Mouse (Mus musculus): ENCODE results near the gene Olfr1328. TPM values are rescaled to one million over a fixed set of nuclear protein-coding genes. Genes with fewer than 3 reads are reported as not detected.
"Not testable (repeated sequence)": the region's sequence is repeated elsewhere in the genome, so short reads cannot be mapped to it uniquely, and the experiment has no call there.

Gene Olfr1328
- not detected for polyA plus RNA-seq (2021)

- no peak for TF ChIP-seq CTCF (IDR thresholded peaks at IDR 0.05)
- no peak for DNase-seq (ENCODE audit: low read depth, low spot score)
- ChIA-PET CTCF (interaction anchor here (0.8 kb wide), 1 partner anchor 19 kb away, joined by 3 read pairs; no protein-coding TSS in a partner anchor), POLR2A (no interaction called here)
- no peak for ATAC-seq
- in situ Hi-C loops (cut with MboI; ENCODE audit: low pct_unique_long_range_greater_than_20kb), result no loop called here
- H3K27me3 ChIP-seq, result no peaks in the 10 kb centered on the region
These were observed at the start of gene Olfr1328 for GRCm38 (mm10) chr4:118938512-118938911. TSS of gene Olfr1328 (minus strand) at chr4:118938612.

DNA sequence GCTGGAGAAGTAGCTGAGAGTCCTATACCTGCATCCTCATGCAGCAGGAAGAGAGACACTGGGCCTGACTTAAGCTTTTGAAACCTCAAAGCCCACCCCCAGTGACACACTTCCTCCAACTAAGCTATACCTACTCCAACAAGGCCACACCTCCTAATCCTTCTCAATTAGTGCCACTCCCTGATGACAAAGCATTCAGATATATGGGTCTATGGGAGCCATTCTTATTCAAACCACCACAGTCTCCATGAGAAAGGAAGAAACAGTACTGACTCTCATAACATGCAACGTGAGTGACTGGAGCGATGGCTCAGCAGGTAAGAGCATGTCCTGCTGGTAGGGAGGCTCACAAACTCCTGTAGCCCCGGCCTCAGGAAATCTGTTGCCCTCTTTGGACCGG lies 46.9 kb upstream of the Olfr1328 start:
- TF ChIP-seq CTCF (IDR thresholded peaks at IDR 0.05), result no peak
- POLR2A ChIA-PET, result no interaction called here
- DNase-seq (ENCODE audit: low read depth, low spot score) (no peak), ATAC-seq (no peak)
- CTCF ChIA-PET, result no interaction called here
- in situ Hi-C loops (cut with MboI; ENCODE audit: low pct_unique_long_range_greater_than_20kb), result no loop called here
- no peaks in the 10 kb centered on the region for H3K27me3 ChIP-seq

DNA sequence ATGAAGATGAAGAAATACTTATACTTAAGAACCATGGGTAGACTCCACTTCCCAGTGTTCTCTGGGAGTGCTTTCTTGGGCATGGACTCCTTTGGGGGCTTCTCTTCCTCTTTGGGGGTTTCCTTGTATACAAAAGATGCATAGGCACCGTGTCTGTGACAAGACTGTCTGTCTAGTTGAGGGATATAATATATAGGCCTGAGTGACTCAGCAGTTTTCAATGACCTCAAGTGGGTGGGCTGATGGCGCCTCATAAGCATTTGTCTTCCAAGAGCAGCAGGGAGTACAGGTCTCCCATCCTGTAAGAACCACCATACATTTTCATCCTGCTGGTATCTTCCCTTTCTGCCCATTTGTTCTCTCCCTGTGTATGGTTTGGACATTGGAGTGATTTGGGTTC lies 34.9 kb upstream of the Olfr1328 start:
- no peak for TF ChIP-seq CTCF (IDR thresholded peaks at IDR 0.05)
- peaks cover 11% of the 10 kb centered on the region for H3K27me3 ChIP-seq
- ATAC-seq (no peak), DNase-seq (ENCODE audit: low read depth, low spot score) (no peak)
- in situ Hi-C loops (cut with MboI; ENCODE audit: low pct_unique_long_range_greater_than_20kb), result no loop called here
- POLR2A ChIA-PET, result no interaction called here
- CTCF ChIA-PET, result no interaction called here

DNA sequence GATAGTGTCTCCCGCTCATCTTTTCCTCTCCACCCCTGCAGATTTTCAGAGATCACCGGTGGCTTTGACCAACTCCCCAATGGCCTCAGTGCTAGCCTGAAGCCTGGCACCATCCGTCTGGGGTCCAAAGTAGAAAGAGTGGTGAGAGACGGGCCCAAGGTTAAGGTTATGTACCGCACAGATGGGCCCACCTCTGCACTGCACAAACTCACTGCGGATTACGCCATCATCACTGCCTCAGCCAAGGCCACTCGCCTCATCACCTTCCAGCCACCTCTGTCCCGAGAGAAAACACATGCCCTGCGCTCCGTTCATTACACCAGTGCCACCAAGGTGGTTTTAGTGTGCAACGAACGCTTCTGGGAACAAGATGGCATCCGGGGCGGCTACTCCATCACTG lies 29.3 kb upstream of the Olfr1328 start:
- H3K27me3 ChIP-seq, result peaks cover 10% of the 10 kb centered on the region
- no peak for TF ChIP-seq CTCF (IDR thresholded peaks at IDR 0.05)
- no peak for DNase-seq (ENCODE audit: low read depth, low spot score)
- ChIA-PET POLR2A (no interaction called here), CTCF (no interaction called here)
- in situ Hi-C loops (cut with MboI; ENCODE audit: low pct_unique_long_range_greater_than_20kb), result no loop called here
- ATAC-seq, result no peak

- DNase-seq (ENCODE audit: low read depth, low spot score), result no peak
- H3K27me3 ChIP-seq, result no peaks in the 10 kb centered on the region
- in situ Hi-C loops (cut with MboI; ENCODE audit: low pct_unique_long_range_greater_than_20kb), result no loop called here
- no peak for ATAC-seq
- TF ChIP-seq CTCF (IDR thresholded peaks at IDR 0.05), result no peak
- ChIA-PET POLR2A (no interaction called here), CTCF (no interaction called here)
These were observed 22.8 kb upstream of the Olfr1328 start, which contains the start of gene Lao1 for GRCm38 (mm10) chr4:118961141-118961628. TSS of gene Lao1 (plus strand) at chr4:118961578.

GRCm38 (mm10) chr4:118958812-118959211 lies 20.4 kb upstream of the Olfr1328 start:
- DNase-seq (ENCODE audit: low read depth, low spot score), result no peak
- ChIA-PET CTCF (no interaction called here), POLR2A (no interaction called here)
- in situ Hi-C loops (cut with MboI; ENCODE audit: low pct_unique_long_range_greater_than_20kb), result no loop called here
- H3K27me3 ChIP-seq, result peaks cover 7% of the 10 kb centered on the region
- TF ChIP-seq CTCF (IDR thresholded peaks at IDR 0.05), result no peak
- no peak for ATAC-seq

DNA sequence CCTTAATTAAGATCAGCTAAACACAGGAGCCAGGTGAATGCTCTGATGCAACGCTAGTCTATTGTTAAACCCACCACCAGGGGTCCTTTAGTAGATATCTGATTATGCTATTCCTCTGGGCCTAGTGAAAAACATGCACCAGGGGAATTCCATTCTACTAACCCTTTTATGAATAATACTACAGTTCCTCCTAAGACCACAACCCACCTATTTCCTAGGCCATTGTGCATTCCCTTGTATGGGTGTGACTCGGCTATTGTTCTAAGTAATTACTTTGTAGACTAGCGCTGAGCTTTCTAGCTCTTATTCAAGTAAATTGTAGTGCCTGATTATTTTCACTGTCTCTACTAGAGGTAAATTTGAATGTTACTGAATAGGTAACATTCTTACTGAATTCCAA lies 7.1 kb downstream of the Olfr1328 start:
- DNase-seq (ENCODE audit: low read depth, low spot score); CTCF ChIA-PET; H3K27me3 ChIP-seq; in situ Hi-C loops (cut with MboI; ENCODE audit: low pct_unique_long_range_greater_than_20kb); POLR2A ChIA-PET; ATAC-seq: not testable (repeated sequence)

DNA sequence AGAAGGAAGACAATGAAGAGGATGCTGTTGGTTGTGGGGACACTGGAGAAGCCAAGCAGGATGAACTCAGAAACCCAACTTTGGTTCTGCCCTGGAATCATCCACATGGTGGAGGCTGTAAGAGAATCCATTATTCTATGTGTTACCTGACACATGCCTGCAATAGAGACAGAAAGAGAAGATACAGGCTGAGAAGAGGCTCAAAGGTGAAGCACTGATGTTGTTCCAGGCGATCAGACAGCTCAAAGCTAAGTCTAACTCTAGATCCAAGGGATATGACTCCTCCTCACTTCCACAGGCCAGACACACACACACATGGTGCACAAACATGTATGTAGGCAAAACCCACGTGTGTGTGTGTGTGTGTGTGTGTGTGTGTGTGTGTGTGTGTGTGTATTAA lies 21.0 kb downstream of the Olfr1328 start, which contains the start of gene Olfr1329:
Gene Olfr1329 (minus strand): TSS at position 101 of the 400 bp plus-strand sequence.
- DNase-seq (ENCODE audit: low read depth, low spot score); H3K27me3 ChIP-seq; ATAC-seq; CTCF ChIA-PET; in situ Hi-C loops (cut with MboI; ENCODE audit: low pct_unique_long_range_greater_than_20kb); POLR2A ChIA-PET: not testable (repeated sequence)

- CTCF ChIA-PET, result no interaction called here
- ATAC-seq (no peak), DNase-seq (ENCODE audit: low read depth, low spot score) (no peak)
These were observed 36.4 kb downstream of the Olfr1328 start for GRCm38 (mm10) chr4:118901981-118902380.

DNA sequence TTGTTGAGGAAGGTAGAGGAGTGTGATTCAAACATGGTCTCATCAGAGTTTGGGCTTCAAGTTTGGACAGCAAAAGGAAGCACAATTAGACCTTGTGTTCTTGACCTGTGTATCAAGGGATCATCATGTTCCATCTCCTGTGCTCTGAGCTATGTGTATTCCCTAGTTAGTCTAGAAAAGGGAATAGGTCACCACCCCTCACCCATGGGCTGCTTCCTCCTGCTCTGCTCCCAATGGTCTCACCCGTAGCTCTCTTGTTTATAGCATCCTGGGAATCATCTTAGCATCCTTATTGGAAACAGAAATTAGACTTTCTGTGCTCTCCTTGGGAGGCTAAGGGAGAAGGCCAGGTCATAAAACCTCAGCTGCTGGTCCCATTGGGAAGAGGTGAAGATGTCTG lies 50.1 kb downstream of the Olfr1328 start, which contains the start of gene Olfr1330:
Gene Olfr1330 (plus strand): TSS at position 301 of the 400 bp plus-strand sequence.
- in situ Hi-C loops (cut with MboI; ENCODE audit: low pct_unique_long_range_greater_than_20kb), result no loop called here
- POLR2A ChIA-PET, result no interaction called here
- CTCF ChIA-PET, result no interaction called here
- ATAC-seq (no peak), DNase-seq (ENCODE audit: low read depth, low spot score) (no peak)
- no peaks in the 10 kb centered on the region for H3K27me3 ChIP-seq
- TF ChIP-seq CTCF (IDR thresholded peaks at IDR 0.05), result no peak

More at GRCm38 (mm10) chr4:118901981-118902380, 36.4 kb downstream of the Olfr1328 start:
- in situ Hi-C loops (cut with MboI; ENCODE audit: low pct_unique_long_range_greater_than_20kb), result no loop called here
- H3K27me3 ChIP-seq, result no peaks in the 10 kb centered on the region
- no peak for TF ChIP-seq CTCF (IDR thresholded peaks at IDR 0.05)
- POLR2A ChIA-PET, result no interaction called here

Other genes with a start within 250 kb of the Olfr1328 start
- not detected for gene Olfr1342, start 245.9 kb downstream of the Olfr1328 start, polyA plus RNA-seq (2021)
- not detected for gene Olfr1341, start 235.1 kb downstream of the Olfr1328 start, polyA plus RNA-seq (2021)
- not detected for gene Olfr1340, start 218.5 kb downstream of the Olfr1328 start, polyA plus RNA-seq (2021)
- gene Olfr1339, start 206.4 kb downstream of the Olfr1328 start, polyA plus RNA-seq (2021), result not detected
- not detected for gene Olfr1338, start 179.9 kb downstream of the Olfr1328 start, polyA plus RNA-seq (2021)
- gene Olfr1337, start 156.0 kb downstream of the Olfr1328 start, polyA plus RNA-seq (2021), result not detected
- not detected for gene Olfr1335, start 128.7 kb downstream of the Olfr1328 start, polyA plus RNA-seq (2021)
- gene Olfr1333, start 102.3 kb downstream of the Olfr1328 start, polyA plus RNA-seq (2021), result not detected
- not detected for gene Olfr1331, start 74.0 kb downstream of the Olfr1328 start, polyA plus RNA-seq (2021)
- not detected for gene Olfr1330, start 50.0 kb downstream of the Olfr1328 start, polyA plus RNA-seq (2021)
- gene Olfr1329, start 21.1 kb downstream of the Olfr1328 start, polyA plus RNA-seq (2021), result not detected
- not detected for gene Lao1, start 23.0 kb upstream of the Olfr1328 start, polyA plus RNA-seq (2021)
- 59.8 TPM for gene Slc2a1, start 170.1 kb upstream of the Olfr1328 start, polyA plus RNA-seq (2021)
- 11.6 TPM for gene Zfp691, start 235.6 kb upstream of the Olfr1328 start, polyA plus RNA-seq (2021)

Measured in Patski (cell line).